Mouse (Mus musculus): ENCODE results near the gene Dmgdh. TPM values are rescaled to one million over a fixed set of nuclear protein-coding genes. Genes with fewer than 3 reads are reported as not detected.

Gene Dmgdh
- polyA plus RNA-seq, 1 experiment from 2014 or later, result not detected

DNA sequence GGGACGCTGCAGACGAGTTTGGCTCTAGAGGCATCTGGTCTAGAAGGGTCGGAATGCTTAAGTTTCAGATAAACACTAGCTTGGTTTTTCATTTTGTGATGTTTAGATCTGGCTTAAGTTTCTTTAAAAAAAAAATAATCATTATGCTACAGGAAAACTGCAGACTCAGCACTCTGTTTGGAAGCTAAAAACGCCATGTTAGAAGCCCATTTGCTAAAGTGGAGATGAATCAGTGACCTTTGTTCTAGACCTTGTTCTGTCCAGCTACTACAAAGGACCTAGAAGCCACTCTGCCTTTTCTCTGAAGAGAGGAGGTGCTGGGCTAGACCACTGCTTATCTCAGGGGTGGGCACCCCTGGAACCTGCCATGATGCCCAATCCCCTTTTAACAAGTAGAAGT, 36.1 kb downstream of the Dmgdh start:
- no peaks in the 10 kb centered on the region for H3K36me3 ChIP-seq (ENCODE audit: insufficient read depth)
- no peak overlapping the region for H3K27ac ChIP-seq (ENCODE audit: low read depth)
- no peak overlapping the region for H3K4me3 ChIP-seq (ENCODE audit: low read depth, low read length)
- ATAC-seq (ENCODE audit: insufficient read depth) (no peak), DNase-seq (no peak)
- H3K9me3 ChIP-seq (ENCODE audit: low read depth, low read length), result no peaks in the 10 kb centered on the region
- no peak for TF ChIP-seq CTCF (IDR thresholded peaks at IDR 0.05; ENCODE audit: low read depth)
- 73% methylated on average over 4 of the region's 4 CpGs for WGBS
- H3K4me1 ChIP-seq (ENCODE audit: insufficient read depth), result no peaks in the 10 kb centered on the region
- no peak overlapping the region for H3K4me2 ChIP-seq
- no peaks in the 10 kb centered on the region for H3K27me3 ChIP-seq (ENCODE audit: insufficient read depth, low read length)
- H3K9ac ChIP-seq, result no peak overlapping the region

DNA sequence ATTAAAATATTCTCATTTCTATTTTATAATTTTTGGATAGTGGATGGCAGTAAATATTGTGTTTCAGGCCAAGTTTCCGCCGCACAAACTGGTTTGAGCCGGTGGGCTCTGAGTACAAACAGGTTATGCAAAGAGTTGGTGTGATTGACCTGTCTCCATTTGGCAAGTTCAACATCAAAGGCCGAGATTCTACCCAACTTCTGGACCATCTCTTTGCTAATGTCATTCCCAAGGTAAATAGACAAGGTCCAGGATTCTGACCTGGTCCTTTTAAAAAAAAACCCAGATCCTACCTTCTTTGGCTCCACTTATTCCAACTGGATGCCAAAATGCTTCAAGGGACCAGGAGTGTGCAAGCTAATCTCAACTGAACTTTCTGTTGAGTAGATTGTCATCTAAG, 37.0 kb downstream of the Dmgdh start:
- H3K27me3 ChIP-seq (ENCODE audit: insufficient read depth, low read length), result no peaks in the 10 kb centered on the region
- no peak overlapping the region for H3K27ac ChIP-seq (ENCODE audit: low read depth)
- H3K4me2 ChIP-seq, result no peak overlapping the region
- ATAC-seq (ENCODE audit: insufficient read depth), result no peak
- no peaks in the 10 kb centered on the region for H3K9me3 ChIP-seq (ENCODE audit: low read depth, low read length)
- no peaks in the 10 kb centered on the region for H3K4me1 ChIP-seq (ENCODE audit: insufficient read depth)
- WGBS, result 86% methylated on average over 4 of the region's 4 CpGs
- no peak overlapping the region for H3K4me3 ChIP-seq (ENCODE audit: low read depth, low read length)
- no peak for DNase-seq
- TF ChIP-seq CTCF (IDR thresholded peaks at IDR 0.05; ENCODE audit: low read depth), result no peak
- no peaks in the 10 kb centered on the region for H3K36me3 ChIP-seq (ENCODE audit: insufficient read depth)
- no peak overlapping the region for H3K9ac ChIP-seq

DNA sequence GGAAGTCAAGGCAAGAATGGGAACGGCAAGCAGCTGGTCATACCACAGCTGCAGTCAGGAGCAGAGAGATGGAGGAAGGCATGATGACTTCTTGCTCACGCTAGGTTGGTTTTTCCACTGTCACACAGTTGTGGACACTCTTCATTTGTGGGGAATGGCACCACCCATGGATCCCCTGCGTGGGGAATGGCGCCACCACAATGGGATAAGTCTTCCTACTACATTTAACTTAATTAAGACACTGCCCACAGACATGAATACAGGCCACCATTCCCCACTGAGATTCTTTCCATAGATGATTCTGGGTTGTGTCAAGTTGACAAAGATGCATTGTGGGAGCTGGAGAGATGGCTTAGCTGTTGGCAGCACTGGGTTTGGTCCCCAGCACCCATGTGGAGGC, 38.1 kb downstream of the Dmgdh start:
- ATAC-seq (ENCODE audit: insufficient read depth), result no peak
- 88% methylated on average over 4 of the region's 4 CpGs for WGBS

DNA sequence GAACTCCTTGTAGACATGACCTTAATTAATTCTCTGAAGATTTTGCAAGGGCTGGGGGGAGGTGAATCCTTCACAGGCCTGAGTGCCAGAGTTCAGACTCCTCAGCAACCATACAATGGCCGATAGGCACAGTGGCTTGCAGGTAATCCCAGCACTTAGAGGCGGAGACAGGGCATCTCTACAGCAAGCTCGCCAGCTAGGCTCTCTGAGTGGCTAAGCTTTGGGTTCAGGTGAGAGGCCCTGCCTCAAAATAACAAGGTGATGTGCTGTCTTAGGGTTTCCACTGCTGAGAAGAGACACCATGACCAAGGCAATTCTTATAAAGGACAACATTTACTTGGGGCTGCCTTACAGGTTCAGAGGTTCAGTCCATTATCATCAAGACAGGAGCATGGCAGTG, 39.6 kb downstream of the Dmgdh start:
- no peaks in the 10 kb centered on the region for H3K9me3 ChIP-seq (ENCODE audit: low read depth, low read length)
- DNase-seq (no peak), ATAC-seq (ENCODE audit: insufficient read depth) (no peak)
- no peaks in the 10 kb centered on the region for H3K27me3 ChIP-seq (ENCODE audit: insufficient read depth, low read length)
- no peaks in the 10 kb centered on the region for H3K36me3 ChIP-seq (ENCODE audit: insufficient read depth)
- no peak overlapping the region for H3K9ac ChIP-seq
- WGBS, result 84% methylated on average over 3 of the region's 3 CpGs
- H3K4me3 ChIP-seq (ENCODE audit: low read depth, low read length), result no peak overlapping the region
- no peak overlapping the region for H3K4me2 ChIP-seq
- no peak overlapping the region for H3K27ac ChIP-seq (ENCODE audit: low read depth)
- no peak for TF ChIP-seq CTCF (IDR thresholded peaks at IDR 0.05; ENCODE audit: low read depth)
- no peaks in the 10 kb centered on the region for H3K4me1 ChIP-seq (ENCODE audit: insufficient read depth)

More for the DNA sequence above, 38.1 kb downstream of the Dmgdh start:
- H3K4me1 ChIP-seq (ENCODE audit: insufficient read depth), result no peaks in the 10 kb centered on the region
- no peaks in the 10 kb centered on the region for H3K36me3 ChIP-seq (ENCODE audit: insufficient read depth)
- no peak for DNase-seq
- H3K27me3 ChIP-seq (ENCODE audit: insufficient read depth, low read length), result no peaks in the 10 kb centered on the region
- no peak overlapping the region for H3K27ac ChIP-seq (ENCODE audit: low read depth)
- no peaks in the 10 kb centered on the region for H3K9me3 ChIP-seq (ENCODE audit: low read depth, low read length)
- H3K9ac ChIP-seq, result no peak overlapping the region
- no peak overlapping the region for H3K4me3 ChIP-seq (ENCODE audit: low read depth, low read length)
- TF ChIP-seq CTCF (IDR thresholded peaks at IDR 0.05; ENCODE audit: low read depth), result no peak
- no peak overlapping the region for H3K4me2 ChIP-seq

DNA sequence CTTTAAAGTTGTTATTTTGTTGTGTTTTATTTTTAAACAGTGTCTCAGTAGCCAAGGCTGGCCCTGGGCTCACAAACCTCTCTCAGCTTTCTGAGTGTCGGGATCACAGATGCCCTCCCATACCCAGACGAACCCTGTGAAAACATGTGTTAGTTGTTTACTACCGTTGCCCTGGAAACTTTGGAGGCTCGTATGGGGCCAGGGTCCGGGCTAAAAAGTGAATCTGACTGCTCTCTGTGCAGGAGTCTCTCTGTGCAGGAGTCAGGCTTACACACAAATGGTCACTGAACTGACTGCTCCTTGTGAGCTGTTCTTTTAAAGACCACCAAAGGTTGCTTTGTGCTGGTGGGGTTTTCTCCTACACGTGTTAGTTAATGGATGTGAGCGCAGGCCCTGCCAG, 42.9 kb downstream of the Dmgdh start:
- Histone ChIP-seq H3K4me1 (ENCODE audit: insufficient read depth) (no peaks in the 10 kb centered on the region), H3K9ac (no peak overlapping the region), H3K9me3 (ENCODE audit: low read depth, low read length) (no peaks in the 10 kb centered on the region), H3K27ac (ENCODE audit: low read depth) (no peak overlapping the region), H3K27me3 (ENCODE audit: insufficient read depth, low read length) (0 out of 2 replicates have a peak, but pooled peaks cover 3% of the 10 kb centered on the region), H3K4me2 (no peak overlapping the region), H3K4me3 (ENCODE audit: low read depth, low read length) (no peak overlapping the region), H3K36me3 (ENCODE audit: insufficient read depth) (no peaks in the 10 kb centered on the region)
- no peak for TF ChIP-seq CTCF (IDR thresholded peaks at IDR 0.05; ENCODE audit: low read depth)
- ATAC-seq (ENCODE audit: insufficient read depth) (no peak), DNase-seq (no peak)
- WGBS, result 48% methylated on average over 7 of the region's 7 CpGs

DNA sequence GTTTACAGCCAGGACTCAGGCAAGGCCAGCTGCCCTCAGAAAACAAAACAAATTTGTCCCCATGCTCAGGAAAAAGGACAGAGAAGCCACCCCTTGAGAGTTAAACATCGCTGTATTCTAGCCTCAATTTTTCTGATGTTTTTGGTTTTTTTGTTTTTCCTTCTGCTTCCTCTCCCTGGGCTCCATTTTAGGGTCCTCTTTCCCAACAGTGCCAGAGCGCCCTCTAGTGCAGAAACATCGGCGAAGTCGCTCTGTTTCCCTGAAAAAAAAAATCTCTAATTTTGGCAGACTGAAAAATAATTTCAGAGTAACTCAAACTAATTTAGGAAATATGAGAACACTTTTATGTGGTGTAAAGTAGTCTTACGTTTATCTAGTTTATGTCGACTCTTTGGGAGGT, 44.7 kb downstream of the Dmgdh start:
- Histone ChIP-seq H3K9ac (no peak overlapping the region), H3K4me2 (0 out of 2 replicates have a peak overlapping the region, but pooled peaks have one; percentile 7), H3K36me3 (ENCODE audit: insufficient read depth) (no peaks in the 10 kb centered on the region)

DNA sequence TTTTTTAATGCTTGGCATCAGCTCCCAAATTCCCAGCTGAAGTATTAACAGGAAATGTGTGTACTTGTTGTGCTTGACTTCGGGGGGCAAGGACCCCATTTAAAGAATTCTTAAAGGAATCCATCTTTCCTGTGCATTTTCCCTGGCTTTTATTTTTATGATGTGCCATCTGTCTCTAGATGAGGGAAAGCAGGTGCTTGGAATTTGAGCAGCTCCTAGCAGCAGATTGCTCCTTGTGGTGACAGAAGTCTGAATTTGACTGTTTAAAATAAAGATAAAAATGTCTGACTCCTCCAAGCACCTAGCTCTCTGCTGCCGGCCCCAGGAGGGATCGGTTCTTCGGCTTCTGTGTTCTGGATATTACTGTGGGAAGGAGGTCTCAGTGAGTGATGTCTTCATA, 47.7 kb downstream of the Dmgdh start:
- H3K9ac ChIP-seq, result no peak overlapping the region
- no peaks in the 10 kb centered on the region for H3K9me3 ChIP-seq (ENCODE audit: low read depth, low read length)
- TF ChIP-seq CTCF (IDR thresholded peaks at IDR 0.05; ENCODE audit: low read depth), result no peak
- H3K27me3 ChIP-seq (ENCODE audit: insufficient read depth, low read length), result 0 out of 2 replicates have a peak, but pooled peaks cover 3% of the 10 kb centered on the region
- DNase-seq, result no peak
- no peak overlapping the region for H3K4me2 ChIP-seq
- ATAC-seq (ENCODE audit: insufficient read depth), result no peak
- 59% methylated on average over 4 of the region's 4 CpGs for WGBS
- H3K27ac ChIP-seq (ENCODE audit: low read depth), result no peak overlapping the region
- H3K4me3 ChIP-seq (ENCODE audit: low read depth, low read length), result no peak overlapping the region
- no peaks in the 10 kb centered on the region for H3K4me1 ChIP-seq (ENCODE audit: insufficient read depth)
- H3K36me3 ChIP-seq (ENCODE audit: insufficient read depth), result no peaks in the 10 kb centered on the region

More for the DNA sequence above, 44.7 kb downstream of the Dmgdh start:
- under 1% methylated on average over 7 of the region's 7 CpGs for WGBS
- DNase-seq (peak; percentile 94), ATAC-seq (ENCODE audit: insufficient read depth) (no peak)
- Histone ChIP-seq H3K4me1 (ENCODE audit: insufficient read depth) (no peaks in the 10 kb centered on the region), H3K27me3 (ENCODE audit: insufficient read depth, low read length) (0 out of 2 replicates have a peak, but pooled peaks cover 3% of the 10 kb centered on the region), H3K9me3 (ENCODE audit: low read depth, low read length) (no peaks in the 10 kb centered on the region), H3K4me3 (ENCODE audit: low read depth, low read length) (no peak overlapping the region), H3K27ac (ENCODE audit: low read depth) (no peak overlapping the region)
- TF ChIP-seq CTCF (IDR thresholded peaks at IDR 0.05; ENCODE audit: low read depth), result peak; percentile 85

DNA sequence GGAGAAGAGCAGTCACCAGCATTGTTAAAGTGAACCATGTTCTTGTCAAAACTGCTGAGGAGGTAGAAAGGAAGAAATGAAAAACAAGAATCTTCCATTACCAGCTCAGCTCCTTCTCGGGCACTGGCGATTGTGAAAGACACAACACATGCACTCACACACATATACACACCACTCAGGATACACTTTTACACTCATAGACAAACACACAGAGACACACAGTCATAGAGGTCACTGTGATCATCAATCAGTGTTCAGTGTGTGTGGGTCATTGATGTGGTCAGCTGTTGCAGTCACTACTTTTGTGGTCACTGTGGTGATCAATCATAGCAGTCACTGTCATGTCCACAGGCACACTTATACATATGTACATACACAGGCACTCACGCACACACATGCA, 49.2 kb downstream of the Dmgdh start:
- H3K9me3 ChIP-seq (ENCODE audit: low read depth, low read length), result no peaks in the 10 kb centered on the region
- no peak overlapping the region for H3K4me3 ChIP-seq (ENCODE audit: low read depth, low read length)
- DNase-seq, result no peak
- 0 out of 2 replicates have a peak, but pooled peaks cover 3% of the 10 kb centered on the region for H3K27me3 ChIP-seq (ENCODE audit: insufficient read depth, low read length)
- H3K9ac ChIP-seq, result no peak overlapping the region
- no peak overlapping the region for H3K4me2 ChIP-seq
- 75% methylated on average over 3 of the region's 3 CpGs for WGBS
- H3K36me3 ChIP-seq (ENCODE audit: insufficient read depth), result no peaks in the 10 kb centered on the region
- peak; percentile 24; the same call in 1 of the 2 replicates for ATAC-seq (ENCODE audit: insufficient read depth)
- H3K4me1 ChIP-seq (ENCODE audit: insufficient read depth), result no peaks in the 10 kb centered on the region
- H3K27ac ChIP-seq (ENCODE audit: low read depth), result no peak overlapping the region
- TF ChIP-seq CTCF (IDR thresholded peaks at IDR 0.05; ENCODE audit: low read depth), result no peak
